In the genomic region with DNA sequence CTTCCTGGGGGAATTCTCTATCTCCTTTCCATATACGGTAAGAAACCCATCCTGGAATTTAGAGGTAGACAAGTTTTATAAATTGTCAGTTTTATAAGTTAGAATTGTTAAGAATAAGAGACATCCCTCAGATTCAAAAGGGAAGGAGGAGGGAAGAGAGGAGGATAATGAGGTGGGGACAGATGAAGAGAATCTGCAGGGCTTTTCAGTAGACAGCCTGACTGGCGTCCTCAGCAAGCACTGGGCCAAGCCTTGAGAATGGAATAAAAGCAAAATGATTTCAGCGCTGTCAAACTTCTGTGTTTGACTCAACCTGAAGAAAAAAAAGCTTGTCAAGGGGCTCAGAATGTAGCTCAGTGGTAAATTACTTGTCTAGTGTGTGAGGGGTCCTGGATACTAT, we compare ENCODE assay signal across 14 mouse cellular contexts.
"Had no signal": no experiment of that assay in that cellular context is flagged by ENCODE, and none has a peak within 500 bp of the region (broad histone marks: within the 10 kb centered on the region; RNA-seq: fewer than 3 reads in every experiment).

No protein-coding gene starts in this region.

- H3K36me3 ChIP-seq: liver, embryonic 15.5 days; midbrain, embryonic 13.5 days had no signal

- H3K4me1 ChIP-seq: intestine, embryonic 15.5 days; liver, embryonic 12.5 days; liver, embryonic 15.5 days had no signal

- DNase-seq: kidney, adult 11 months; kidney, adult 8-10 months; kidney, postnatal 14 days; kidney, postnatal 4 days; liver; thymus, adult 18-20 months; thymus, postnatal 36 days had no signal

- H3K9me3 ChIP-seq: intestine, embryonic 15.5 days; limb, embryonic 10.5 days; limb, embryonic 13.5 days; liver, embryonic 12.5 days; liver, embryonic 15.5 days; midbrain, embryonic 13.5 days had no signal

- H3K27me3 ChIP-seq: intestine, embryonic 15.5 days; limb, embryonic 13.5 days; liver, embryonic 12.5 days; liver, embryonic 15.5 days; midbrain, embryonic 13.5 days had no signal

- H3K4me2 ChIP-seq: intestine, embryonic 15.5 days; limb, embryonic 13.5 days; liver, embryonic 12.5 days; liver, embryonic 15.5 days; midbrain, embryonic 13.5 days had no signal

- H3K9ac ChIP-seq: intestine, embryonic 15.5 days; limb, embryonic 13.5 days; liver, embryonic 12.5 days; liver, embryonic 15.5 days; midbrain, embryonic 13.5 days had no signal

- ATAC-seq: intestine, embryonic 15.5 days; liver, embryonic 12.5 days; midbrain, embryonic 13.5 days had no signal

- H3K27ac ChIP-seq: intestine, embryonic 15.5 days; limb, embryonic 10.5 days; limb, embryonic 13.5 days; liver, embryonic 12.5 days; liver, embryonic 15.5 days; macrophage; midbrain, embryonic 13.5 days had no signal

- H3K4me3 ChIP-seq: intestine, embryonic 15.5 days; limb, embryonic 10.5 days; limb, embryonic 13.5 days; liver, embryonic 12.5 days; liver, embryonic 15.5 days; midbrain, embryonic 13.5 days had no signal
